Mouse (Mus musculus) liver, embryonic 11.5 days (tissue): Measurements from ENCODE around the gene Tmem119. TPM values are rescaled to one million over a fixed set of nuclear protein-coding genes. Genes with fewer than 3 reads are reported as not detected.
"Not testable (repeated sequence)": the region's sequence is repeated elsewhere in the genome, so short reads cannot be mapped to it uniquely, and the experiment has no call there.

Source experiments
- ATAC-seq: fragments of 200-750 bp; cut with Nextera tagmentation; replicated peaks from 2 replicates; pipeline ENCODE4 v1.8.0; 2017; ENCODE audit warnings: moderate number of reproducible peaks, mild to moderate bottlenecking, moderate TSS enrichment, moderate library complexity; ENCODE audit not compliant: low FRiP score
- DNase-seq: peaks from one replicate; pipeline ENCODE4 v3.0.0-alpha.2; 2017; ENCODE audit warnings: low spot score
- H3K27ac ChIP-seq: fragments of 300-500 bp; sonication (generic); 2 replicates; pipeline ENCODE4 v1.5.1; 2014; ENCODE audit warnings: mild to moderate bottlenecking, low read depth, low read length, control low read depth
- H3K27me3 ChIP-seq: fragments of 300-500 bp; sonication (generic); replicated peaks from 2 replicates; pipeline ENCODE4 v1.6.1; 2014; ENCODE audit warnings: low read length, mixed read lengths; ENCODE audit not compliant: control insufficient read depth, insufficient read depth
- H3K36me3 ChIP-seq: fragments of 300-500 bp; sonication (generic); 2 replicates; pipeline ENCODE4 v1.6.1; 2014; ENCODE audit warnings: mild to moderate bottlenecking, low read length, moderate library complexity, mixed read lengths; ENCODE audit not compliant: control insufficient read depth, insufficient read depth
- H3K4me1 ChIP-seq: fragments of 300-500 bp; sonication (generic); replicated peaks from 2 replicates; pipeline ENCODE4 v1.6.1; 2014; ENCODE audit warnings: low read length, mixed read lengths; ENCODE audit not compliant: control insufficient read depth, insufficient read depth
- H3K4me2 ChIP-seq: fragments of 300-500 bp; sonication (generic); 2 replicates; pipeline ENCODE4 v1.6.1; 2014; ENCODE audit warnings: mild to moderate bottlenecking, control low read depth, moderate library complexity
- H3K4me3 ChIP-seq: fragments of 300-500 bp; sonication (generic); 2 replicates; pipeline ENCODE4 v1.5.1; 2014; ENCODE audit warnings: low read depth, low read length, control low read depth
- H3K9ac ChIP-seq: fragments of 300-500 bp; sonication (generic); 2 replicates; pipeline ENCODE4 v1.6.1; 2014; ENCODE audit warnings: low read depth, low read length, control low read depth
- H3K9me3 ChIP-seq: fragments of 300-500 bp; sonication (generic); 2 replicates; pipeline ENCODE4 v1.6.1; 2016; ENCODE audit warnings: low read length, inconsistent platforms, mixed read lengths; ENCODE audit not compliant: control insufficient read depth
- WGBS: fragments of 180-500 bp; shearing (Covaris S2); extraction: QIAGEN DNeasy Blood & Tissue Kit; methylation state at CpG from one replicate; pipeline ENCODE4 v1.1.7; 2014; 5-methylcytosine and 5-hydroxymethylcytosine counted together
- polyA plus RNA-seq: library from polyadenylated mRNA; unstranded; fragments of >200 nt; fragmentation: Nextera tagmentation; extraction: Ambion mirVana; gene quantifications from 2 replicates; pipeline ENCODE4 v1.2.1, GENCODE M21; 2014

The Tmem119 gene
- polyA plus RNA-seq, 1 experiment from 2014 or later, result 16.9 TPM

DNA sequence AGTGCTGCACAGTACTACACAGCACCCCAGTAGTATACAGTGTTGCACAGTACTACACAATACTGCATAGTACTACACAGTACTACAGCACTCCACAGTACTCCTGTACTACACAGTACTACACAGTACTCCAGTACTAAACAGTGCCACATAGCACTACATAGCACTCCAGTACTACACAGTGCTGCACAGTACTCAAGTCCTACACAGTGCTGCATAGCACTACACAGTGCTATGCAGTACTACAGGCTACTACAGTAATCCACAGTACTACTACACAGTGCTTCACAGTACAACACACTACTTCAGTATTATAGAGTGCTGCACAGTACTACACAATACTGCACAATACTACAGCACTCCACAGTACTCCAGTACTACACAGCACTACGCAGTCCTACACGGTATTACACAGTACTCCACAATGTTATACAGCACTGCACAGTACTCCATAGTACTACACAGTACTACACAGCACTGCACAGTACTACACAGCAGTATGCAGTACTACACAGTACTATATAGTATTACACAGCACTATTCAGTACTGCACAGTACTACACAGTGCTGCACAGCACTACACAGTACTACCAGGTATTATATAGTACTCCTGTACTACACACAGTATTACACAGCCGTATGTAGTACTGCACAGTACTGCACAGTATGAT is 20.1 kb downstream of the Tmem119 start:
- no peak for DNase-seq
- H3K9me3 ChIP-seq, result no peaks in the 10 kb centered on the region
- no peak overlapping the region for H3K4me3 ChIP-seq
- H3K36me3 ChIP-seq, result peaks cover 13% of the 10 kb centered on the region
- H3K4me2 ChIP-seq, result no peak overlapping the region
- H3K4me1 ChIP-seq, result peaks cover 2% of the 10 kb centered on the region; the same call in 1 of the 2 replicates
- H3K9ac ChIP-seq, result no peak overlapping the region
- 91% methylated on average over 3 of the region's 3 CpGs for WGBS
- no peak overlapping the region for H3K27ac ChIP-seq
- H3K27me3 ChIP-seq, result peaks cover 15% of the 10 kb centered on the region
- peak; percentile 26; the same call in 1 of the 2 replicates for ATAC-seq

DNA sequence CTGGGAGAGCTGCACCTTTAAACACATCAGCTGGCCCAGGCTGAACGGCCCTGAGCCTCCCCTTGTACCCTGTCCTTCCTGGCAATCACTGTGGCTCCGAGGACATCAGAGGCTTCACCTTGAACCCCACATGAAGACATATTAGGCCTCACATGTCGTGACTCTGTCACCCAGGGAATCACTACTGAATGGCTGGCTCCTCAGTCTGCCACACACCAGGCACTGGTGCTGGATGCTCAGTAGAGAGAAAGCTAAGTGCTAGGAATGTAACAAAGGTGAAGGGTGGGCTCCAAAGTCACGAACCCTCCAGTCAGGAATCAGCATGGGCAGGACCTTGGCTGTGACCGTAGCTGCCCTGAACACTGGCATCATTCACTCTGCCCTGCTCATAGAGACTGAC is 20.7 kb downstream of the Tmem119 start:
- Histone ChIP-seq H3K27ac (no peak overlapping the region), H3K36me3 (peaks cover 13% of the 10 kb centered on the region), H3K27me3 (peaks cover 9% of the 10 kb centered on the region), H3K4me2 (no peak overlapping the region), H3K9ac (no peak overlapping the region), H3K4me3 (no peak overlapping the region), H3K4me1 (peaks cover 2% of the 10 kb centered on the region; the same call in 1 of the 2 replicates), H3K9me3 (no peaks in the 10 kb centered on the region)
- ATAC-seq (no peak), DNase-seq (no peak)
- 83% methylated on average over 5 of the region's 5 CpGs for WGBS

DNA sequence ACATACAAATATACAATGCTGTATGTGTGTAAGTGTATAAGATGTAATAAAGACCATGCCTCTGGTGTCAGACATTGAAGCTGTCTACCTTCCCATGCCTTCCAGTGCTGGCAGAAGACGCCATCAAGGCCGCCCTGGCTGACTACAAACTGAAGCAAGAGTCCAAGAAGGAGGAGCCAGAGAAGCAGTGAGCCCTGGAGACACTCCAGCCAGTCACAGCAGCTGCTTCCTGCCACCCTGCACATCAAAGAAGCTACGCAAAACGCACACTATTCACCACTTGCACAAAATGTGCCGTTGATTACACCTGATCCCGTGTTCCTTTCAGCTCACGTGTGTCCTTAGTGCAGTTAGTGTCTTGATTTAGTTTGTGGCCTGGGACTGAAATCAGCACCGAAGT is 22.6 kb downstream of the Tmem119 start:
- not testable (repeated sequence) for ATAC-seq, H3K4me3 ChIP-seq, DNase-seq, H3K27me3 ChIP-seq, H3K9ac ChIP-seq, H3K27ac ChIP-seq, H3K9me3 ChIP-seq, H3K4me2 ChIP-seq, H3K4me1 ChIP-seq
- H3K36me3 ChIP-seq, result peaks cover 13% of the 10 kb centered on the region
- WGBS, result 88% methylated on average over 8 of the region's 8 CpGs

DNA sequence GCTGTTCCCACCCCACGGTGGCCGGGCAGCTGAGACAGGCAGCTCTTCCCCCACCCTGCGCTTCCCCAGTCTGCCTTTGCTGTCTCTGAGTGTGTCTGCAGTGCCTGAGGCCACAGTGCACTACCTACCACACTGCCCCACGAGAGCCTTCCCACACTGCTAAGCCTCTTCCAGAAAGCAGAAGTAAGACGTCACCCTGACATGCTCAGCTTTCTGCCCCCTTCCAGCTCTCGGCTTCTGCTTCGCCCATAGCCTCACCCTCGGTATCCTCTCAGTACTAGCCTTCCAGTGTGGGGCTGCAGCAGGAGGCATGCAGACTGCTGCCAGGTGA is 23.5 kb downstream of the Tmem119 start:
- Histone ChIP-seq H3K4me2 (no peak overlapping the region), H3K9ac (no peak overlapping the region), H3K36me3 (peaks cover 13% of the 10 kb centered on the region), H3K9me3 (no peaks in the 10 kb centered on the region), H3K4me1 (no peaks in the 10 kb centered on the region), H3K27ac (no peak overlapping the region), H3K27me3 (no peaks in the 10 kb centered on the region), H3K4me3 (no peak overlapping the region)
- no peak for ATAC-seq
- DNase-seq, result no peak
- WGBS, result 67% methylated on average over 8 of the region's 8 CpGs

DNA sequence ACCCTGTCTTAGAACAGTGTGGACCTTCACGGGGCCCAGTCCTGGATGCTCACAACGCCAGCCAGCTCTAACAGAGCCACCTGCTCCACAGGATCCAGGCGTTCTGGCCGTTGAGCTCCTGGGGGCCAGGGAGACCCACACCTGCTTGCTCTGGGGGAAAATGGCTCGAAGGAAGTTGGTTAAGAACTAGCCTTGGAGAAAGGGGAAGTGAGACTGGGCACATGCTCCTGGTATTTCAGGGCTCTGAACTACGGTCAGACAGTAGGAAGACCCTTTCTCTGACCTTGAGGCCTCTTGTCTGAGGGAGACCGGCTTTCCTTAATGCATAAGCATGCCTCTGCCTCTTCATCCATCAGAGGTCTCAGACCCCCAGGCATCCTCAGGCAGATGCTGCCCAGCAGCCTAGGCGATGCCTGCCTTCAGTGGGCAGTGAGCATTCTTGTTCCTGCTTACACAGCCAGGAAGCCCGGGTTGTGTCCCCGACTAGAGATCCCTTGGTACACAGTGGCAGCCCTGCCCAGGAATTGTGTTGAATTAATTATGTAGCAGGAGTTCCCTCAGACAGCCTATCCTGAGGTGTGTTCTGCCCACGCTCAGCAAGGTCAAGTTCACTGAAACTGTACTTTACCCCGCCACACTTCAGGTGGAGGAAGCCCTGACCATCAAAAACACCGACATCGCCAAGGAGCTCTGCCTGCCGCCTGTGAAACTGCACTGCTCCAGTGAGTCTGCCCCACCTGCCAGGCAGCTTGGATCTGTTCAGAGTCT is 24.0 kb downstream of the Tmem119 start:
- Histone ChIP-seq H3K9me3 (no peaks in the 10 kb centered on the region), H3K4me1 (no peaks in the 10 kb centered on the region), H3K27ac (no peak overlapping the region), H3K4me2 (no peak overlapping the region), H3K36me3 (peaks cover 13% of the 10 kb centered on the region), H3K4me3 (no peak overlapping the region), H3K9ac (no peak overlapping the region), H3K27me3 (no peaks in the 10 kb centered on the region)
- ATAC-seq (no peak), DNase-seq (no peak)
- WGBS, result 74% methylated on average over 15 of the region's 15 CpGs

DNA sequence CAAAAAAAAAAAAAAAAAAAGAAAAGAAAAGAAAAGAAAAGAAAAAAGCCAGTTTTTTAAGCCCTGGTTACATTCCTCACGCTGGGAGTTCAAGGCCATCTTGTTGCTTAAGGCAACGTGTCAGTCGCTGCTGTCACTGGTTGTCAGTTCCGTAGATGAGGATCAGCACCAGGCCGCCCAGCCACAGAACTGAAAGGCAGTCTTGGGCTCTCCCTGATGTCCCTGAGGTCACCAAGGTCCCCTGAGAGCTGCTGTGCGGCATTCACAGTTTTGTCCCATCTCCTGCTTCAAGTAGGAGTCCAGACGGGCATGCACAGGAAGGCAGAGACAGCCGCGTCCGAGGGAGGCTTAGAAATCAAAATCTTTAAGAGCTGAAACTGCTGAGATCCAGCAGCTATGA is 24.7 kb downstream of the Tmem119 start:
- 88% methylated on average over 10 of the region's 10 CpGs for WGBS
- H3K9me3 ChIP-seq, result no peaks in the 10 kb centered on the region
- no peak overlapping the region for H3K4me2 ChIP-seq
- no peaks in the 10 kb centered on the region for H3K27me3 ChIP-seq
- H3K27ac ChIP-seq, result no peak overlapping the region
- no peak for DNase-seq
- H3K4me1 ChIP-seq, result no peaks in the 10 kb centered on the region
- no peak for ATAC-seq
- no peak overlapping the region for H3K4me3 ChIP-seq
- no peak overlapping the region for H3K9ac ChIP-seq
- H3K36me3 ChIP-seq, result peaks cover 13% of the 10 kb centered on the region

DNA sequence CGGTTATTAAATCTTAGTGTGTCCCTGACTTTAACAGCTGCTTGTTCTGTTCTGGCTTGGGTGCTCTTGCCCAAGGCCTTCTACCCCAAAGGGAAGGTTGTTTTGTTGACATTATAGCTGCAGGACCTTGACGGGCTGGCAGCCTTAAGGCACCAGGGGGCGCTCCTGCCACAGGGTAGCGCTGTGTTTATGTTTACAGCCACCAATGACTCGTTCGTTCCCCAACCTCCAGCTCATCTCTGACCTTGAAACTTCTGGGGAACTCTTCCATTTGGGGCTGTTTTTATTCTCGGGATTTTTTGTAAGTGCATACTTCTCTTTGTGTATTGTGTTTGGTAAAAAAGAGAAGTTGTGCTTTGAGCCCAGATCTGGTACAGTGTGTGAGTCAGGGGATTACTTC is 26.7 kb downstream of the Tmem119 start:
- WGBS, result 1% methylated on average over 7 of the region's 7 CpGs
- ATAC-seq (no peak), DNase-seq (peak; percentile 82)
- peaks cover 13% of the 10 kb centered on the region for H3K36me3 ChIP-seq
- no peaks in the 10 kb centered on the region for H3K27me3 ChIP-seq
- no peak overlapping the region for H3K27ac ChIP-seq
- H3K4me3 ChIP-seq, result peak overlapping the region; percentile 99
- H3K4me2 ChIP-seq, result peak overlapping the region; percentile 94
- H3K4me1 ChIP-seq, result peaks cover 13% of the 10 kb centered on the region
- no peaks in the 10 kb centered on the region for H3K9me3 ChIP-seq
- no peak overlapping the region for H3K9ac ChIP-seq

DNA sequence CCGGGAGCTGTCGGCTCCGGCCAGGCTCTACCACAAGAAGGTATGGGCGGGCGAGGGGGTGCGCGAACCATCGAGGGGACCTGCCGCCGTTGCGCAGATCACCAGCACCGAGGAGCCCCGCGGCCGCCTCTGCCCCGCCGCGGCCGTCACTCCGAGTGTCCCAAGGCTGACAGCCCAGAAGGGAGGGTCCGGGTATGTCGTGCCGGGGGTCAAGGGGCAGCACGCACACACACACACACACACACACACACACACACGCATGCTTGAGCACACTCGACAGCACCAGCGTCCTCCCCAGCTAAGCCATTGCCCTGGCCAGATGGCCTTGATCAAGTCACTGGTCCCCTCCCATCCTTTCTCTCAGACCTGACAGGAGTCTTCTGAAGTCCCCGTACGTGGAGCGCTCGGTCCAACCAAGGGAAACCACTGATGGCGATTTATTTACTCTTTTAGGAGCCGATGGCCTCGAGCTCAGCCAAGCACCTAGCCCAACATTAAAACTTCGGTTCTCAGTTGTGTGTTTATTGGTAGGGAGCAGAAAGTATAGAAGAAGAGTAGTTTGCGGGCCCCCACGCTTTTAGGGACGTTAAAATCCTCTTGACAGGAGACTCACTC is 27.3 kb downstream of the Tmem119 start:
- Histone ChIP-seq H3K9ac (peak overlapping the region; percentile 70), H3K27me3 (no peaks in the 10 kb centered on the region), H3K27ac (peak overlapping the region; percentile 19), H3K4me3 (peak overlapping the region; percentile 99), H3K4me2 (peak overlapping the region; percentile 94), H3K9me3 (no peaks in the 10 kb centered on the region), H3K36me3 (peaks cover 14% of the 10 kb centered on the region), H3K4me1 (peaks cover 13% of the 10 kb centered on the region)
- ATAC-seq (peak; percentile 28), DNase-seq (no peak)
- WGBS, result under 1% methylated on average over 34 of the region's 38 CpGs
